Mouse (Mus musculus) kidney, postnatal 0 days (tissue): Measurements from ENCODE around the gene Tbc1d1. TPM values are rescaled to one million over a fixed set of nuclear protein-coding genes. Genes with fewer than 3 reads are reported as not detected.

ENCODE experiments used
- ATAC-seq: fragments of 200-750 bp; cut with Nextera tagmentation; replicated peaks from 2 replicates; pipeline ENCODE4 v1.8.0; 2017; ENCODE audit warnings: low read depth, moderate number of reproducible peaks, moderate TSS enrichment, moderate library complexity; ENCODE audit not compliant: low FRiP score
- DNase-seq: peaks from one replicate; pipeline ENCODE4 v3.0.0-alpha.2; 2016; ENCODE audit warnings: low spot score
- H3K27ac ChIP-seq: fragments of 300-500 bp; sonication (generic); 2 replicates; pipeline ENCODE4 v1.5.1; 2014; ENCODE audit warnings: mild to moderate bottlenecking
- H3K27me3 ChIP-seq: fragments of 300-500 bp; sonication (generic); 2 replicates; pipeline ENCODE4 v1.6.1; 2014; ENCODE audit warnings: low read length, mixed read lengths; ENCODE audit not compliant: insufficient read depth
- H3K36me3 ChIP-seq: fragments of 300-500 bp; sonication (generic); 2 replicates; pipeline ENCODE4 v1.6.1; 2014; ENCODE audit warnings: low read length, mixed read lengths; ENCODE audit not compliant: insufficient read depth
- H3K4me1 ChIP-seq: fragments of 300-500 bp; sonication (generic); replicated peaks from 2 replicates; pipeline ENCODE4 v1.6.1; 2014; ENCODE audit warnings: antibody characterized with exemption, low read length, mixed read lengths; ENCODE audit not compliant: insufficient read depth
- H3K4me2 ChIP-seq: fragments of 300-500 bp; sonication (generic); 2 replicates; pipeline ENCODE4 v1.6.1; 2014; ENCODE audit warnings: mild to moderate bottlenecking, low read length, moderate library complexity, mixed read lengths
- H3K4me3 ChIP-seq: fragments of 300-500 bp; sonication (generic); replicated peaks from 2 replicates; pipeline ENCODE4 v1.5.1; 2014; ENCODE audit warnings: low read depth, low read length
- H3K9ac ChIP-seq: fragments of 300-500 bp; sonication (generic); 2 replicates; pipeline ENCODE4 v1.6.1; 2014; ENCODE audit warnings: low read depth, low read length
- H3K9me3 ChIP-seq: fragments of 300-500 bp; sonication (generic); replicated peaks from 2 replicates; pipeline ENCODE4 v1.6.1; 2016; ENCODE audit warnings: low read length, inconsistent platforms, mixed read lengths
- CTCF ChIP-seq: IDR thresholded peaks from 2 replicates; pipeline ENCODE4 v1.5.1; 2016; ENCODE audit warnings: antibody characterized with exemption, low read depth, mild to moderate bottlenecking, moderate library complexity
- WGBS: fragments of 180-500 bp; shearing (Covaris S2); extraction: QIAGEN DNeasy Blood & Tissue Kit; methylation state at CpG from one replicate; pipeline ENCODE4 v1.1.7; 2014; 5-methylcytosine and 5-hydroxymethylcytosine counted together
- microRNA-seq: library from miRNA; unstranded; fragments of <30 nt; microRNA quantifications from one replicate; pipeline ENCODE4, GENCODE M21; 2016
- polyA plus RNA-seq: library from polyadenylated mRNA; unstranded; fragments of >200 nt; fragmentation: Nextera tagmentation; extraction: Ambion mirVana; gene quantifications from 2 replicates; pipeline ENCODE4 v1.2.1, GENCODE M21; 2015

Tbc1d1 gene
- polyA plus RNA-seq, 1 experiment from 2014 or later = 26.2 TPM

DNA sequence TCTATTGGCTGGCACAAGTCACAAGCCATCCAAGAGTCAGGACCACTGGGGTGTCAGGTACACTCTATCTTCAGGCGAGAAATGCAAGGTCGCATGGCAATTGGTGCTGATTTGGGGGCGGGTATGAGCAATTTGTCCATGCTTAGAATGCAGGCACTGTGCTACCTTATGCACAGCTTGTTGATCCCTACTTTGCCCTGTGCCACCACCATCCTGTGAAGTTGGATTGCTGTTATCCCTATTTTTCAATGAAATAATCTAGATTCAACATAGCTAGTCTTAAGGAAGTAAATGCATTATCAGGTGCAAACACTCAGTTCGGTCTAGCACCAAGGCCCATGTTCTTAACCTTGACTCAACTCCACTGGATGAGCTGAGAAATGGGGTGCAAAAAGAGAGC, 244.6 kb downstream of the Tbc1d1 start:
- no peaks in the 10 kb centered on the region for H3K4me1 ChIP-seq
- ATAC-seq (no peak), DNase-seq (no peak)
- H3K9ac ChIP-seq = no peak overlapping the region
- H3K36me3 ChIP-seq = no peaks in the 10 kb centered on the region
- H3K27ac ChIP-seq = no peak overlapping the region
- 94% methylated on average over 4 of the region's 4 CpGs for WGBS
- no peak overlapping the region for H3K4me3 ChIP-seq
- H3K4me2 ChIP-seq = no peak overlapping the region
- no peak for TF ChIP-seq CTCF
- H3K27me3 ChIP-seq = no peaks in the 10 kb centered on the region
- H3K9me3 ChIP-seq = no peaks in the 10 kb centered on the region

Small RNAs within 50 kb of the gene (microRNA-seq; reads per million reads assigned to microRNA genes)
- gene Gm22395 = not detected

Other genes starting within 250 kb of the Tbc1d1 start
- 25.5 and 27.7 TPM in 2 replicates for gene Rell1, start 187.4 kb upstream of the Tbc1d1 start, polyA plus RNA-seq
- gene Pgm2, start 63.4 kb upstream of the Tbc1d1 start, polyA plus RNA-seq = 36.0 and 39.7 TPM in 2 replicates